Mouse (Mus musculus) layer of hippocampus, postnatal 14 days (tissue): ENCODE data around the gene Cpeb2. TPM values are rescaled to one million over a fixed set of nuclear protein-coding genes. Genes with fewer than 3 reads are reported as not detected.

Source experiments
- DNase-seq, 2 experiments: peaks; one replicate each; pipeline ENCODE4 v3.0.0; 2021 to 2022; ENCODE audit warnings: low spot score in 2 of 2, mixed read lengths in 1 of 2
- total RNA-seq, 2 experiments: library from RNA; stranded (reverse); gene quantifications; 2 replicates each; pipeline ENCODE4 v1.2.3; 2021

The Cpeb2 gene
- total RNA-seq, 2 experiments from 2014 or later, result 52.4 to 57.3 TPM

GRCm38 (mm10) chr5:43309961-43310360 is 77.0 kb downstream of the Cpeb2 start:
- no peak for DNase-seq

- no peak for DNase-seq
Observed at GRCm38 (mm10) chr5:43324311-43324862, 91.4 kb downstream of the Cpeb2 start.

DNA sequence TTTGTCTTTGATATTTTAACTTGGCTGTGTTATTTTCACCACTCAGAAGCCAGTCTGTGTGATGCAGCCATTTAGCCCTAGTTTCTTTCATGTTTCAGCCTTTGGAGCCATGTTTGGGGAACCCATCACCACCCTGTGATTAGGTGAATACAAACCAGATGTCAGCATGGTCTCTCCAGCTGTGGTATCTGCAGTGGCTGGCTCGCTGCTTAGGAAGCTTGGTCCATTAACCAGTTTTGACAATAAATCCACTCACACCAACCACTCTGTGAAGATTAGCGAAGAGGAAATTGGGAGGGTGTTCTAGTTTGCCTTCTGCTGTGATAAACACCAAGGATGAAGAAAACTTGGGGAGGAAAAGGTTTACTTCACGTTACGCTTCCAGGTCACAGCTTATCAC is 92.6 kb downstream of the Cpeb2 start:
- no peak for DNase-seq

DNA sequence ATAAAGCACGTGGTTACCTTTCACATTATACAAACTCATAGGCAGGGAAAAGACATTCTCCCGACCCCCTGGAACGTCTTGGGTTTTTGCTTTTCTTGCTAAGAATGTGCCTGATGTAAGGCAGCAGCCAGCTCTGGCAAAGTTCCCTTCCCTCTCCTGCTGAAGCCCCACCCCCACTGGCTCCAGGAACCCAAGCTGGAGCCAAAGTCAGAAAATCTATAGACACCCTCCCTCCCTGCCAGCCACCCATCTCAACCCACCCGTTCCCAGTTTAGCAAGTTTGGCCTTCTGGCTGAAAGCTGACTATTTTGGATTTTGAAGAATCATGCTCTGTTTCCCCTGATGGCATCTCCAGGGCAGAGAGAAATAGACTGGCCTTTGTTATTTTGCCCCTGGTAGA is 95.6 kb downstream of the Cpeb2 start:
- no peak for DNase-seq

GRCm38 (mm10) chr5:43330260-43330659 is 97.3 kb downstream of the Cpeb2 start:
- DNase-seq, result no peak

DNA sequence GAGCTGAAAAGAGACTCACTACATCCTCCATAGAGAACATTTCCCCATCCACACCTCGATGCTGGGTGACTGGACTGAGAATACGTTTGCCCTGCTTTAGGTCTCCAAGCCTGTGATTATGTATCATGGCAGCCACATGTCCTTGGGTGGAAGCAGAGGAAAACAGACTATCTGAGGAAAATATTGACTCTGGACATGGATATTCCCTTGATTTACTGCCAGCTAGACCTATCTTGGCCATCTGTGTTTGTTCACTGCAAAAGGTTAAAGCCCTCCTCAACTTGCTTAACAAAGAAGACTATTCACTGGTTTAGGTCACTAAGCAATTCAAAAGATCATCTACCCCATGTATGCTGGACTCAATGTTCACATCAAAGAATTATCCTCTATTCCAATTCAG is 101.5 kb downstream of the Cpeb2 start:
- no peak for DNase-seq

DNA sequence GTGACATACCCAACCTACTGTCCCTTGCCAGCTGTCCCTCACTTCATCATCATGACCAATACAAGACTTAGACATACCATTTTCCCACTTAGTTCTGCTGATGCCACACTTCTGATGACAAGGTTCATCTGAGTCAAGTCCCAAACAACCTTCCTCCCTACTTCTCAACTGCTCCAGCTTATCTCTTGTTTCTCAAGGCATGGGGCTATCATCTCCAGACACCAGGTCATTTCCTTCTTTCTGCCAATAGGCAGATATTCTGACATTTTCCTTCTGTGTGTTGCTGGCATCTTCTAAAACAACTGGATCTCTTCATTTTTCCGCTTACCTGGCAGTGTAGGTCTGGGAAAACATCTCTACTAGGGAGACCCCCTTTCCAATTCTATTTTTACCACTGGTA is 104.2 kb downstream of the Cpeb2 start:
- no peak for DNase-seq

DNA sequence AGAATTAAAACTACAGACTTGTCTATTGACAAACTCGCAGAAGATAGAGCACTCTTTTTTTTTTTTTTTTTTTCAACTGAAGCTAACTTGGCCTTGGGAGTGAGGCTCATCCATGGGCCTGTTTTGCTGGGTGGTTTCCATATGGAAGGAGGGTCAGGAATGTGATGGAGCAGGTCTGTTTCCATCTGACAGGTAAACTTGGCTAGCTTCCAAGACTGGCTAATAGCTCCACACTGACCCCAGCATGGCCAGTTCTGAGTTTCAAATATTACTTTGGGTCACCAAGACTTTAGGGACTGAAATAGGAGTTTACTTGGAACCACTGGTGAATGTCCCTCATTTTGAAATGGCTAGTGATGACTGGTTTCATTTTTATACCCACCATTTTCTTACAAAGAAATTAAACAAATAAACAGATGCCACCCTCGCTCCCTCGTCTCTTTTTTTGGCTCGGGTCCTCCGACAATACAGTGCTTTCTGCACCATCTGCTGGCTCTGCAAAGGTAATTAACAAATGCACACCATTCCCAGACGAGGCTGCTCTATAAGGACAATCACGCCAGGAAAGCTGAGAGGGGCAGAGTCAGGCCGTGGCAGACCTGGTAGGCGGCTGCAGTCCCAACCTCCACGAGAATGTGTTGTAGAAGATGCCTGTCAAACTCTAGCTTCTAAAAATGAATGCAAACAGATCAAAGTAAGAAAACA is 106.0 kb downstream of the Cpeb2 start:
- peak; percentile 28 to 64 for DNase-seq
